Mouse (Mus musculus): Measurements from ENCODE around the gene Gm5148. TPM values are rescaled to one million over a fixed set of nuclear protein-coding genes. Genes with fewer than 3 reads are reported as not detected.

Gene Gm5148
- total RNA-seq, 2 experiments from 2014 or later = 0.16 TPM; not detected in 1

Other genes with a start within 250 kb of the Gm5148 start
- 10 to 100 TPM; 19.9 to 21.5 TPM for gene Spry1, start 84.5 kb downstream of the Gm5148 start, total RNA-seq (2021)